Mouse (Mus musculus): Measurements from ENCODE around the gene Erg28. TPM values are rescaled to one million over a fixed set of nuclear protein-coding genes. Genes with fewer than 3 reads are reported as not detected.

The Erg28 gene
- 79.8 and 96.2 TPM in 2 replicates for total RNA-seq (2014; rRNA removed)
- polyA plus RNA-seq (2015; fragmentation: Nextera tagmentation; extraction: Ambion mirVana) = 105 and 116 TPM in 2 replicates

GRCm38 (mm10) chr12:85824438-85825264 lies at the start of gene Erg28, which contains the start of gene Ttll5:
Gene Erg28 (minus strand): TSS chr12:85824550.
Gene Ttll5 (plus strand): TSS chr12:85824659.
- WGBS = under 1% methylated on average over 67 of the region's 67 CpGs
- Histone ChIP-seq H3K4me3 (ENCODE audit: low read length) (peak within 1 kb of the TSS; percentile 55), H3K4me2 (ENCODE audit: low read depth, low read length) (peak within 1 kb of the TSS; percentile 81), H3K4me1 (ENCODE audit: insufficient read depth, low read length) (peaks cover 5% of the 10 kb centered on the region; the same call in 1 of the 2 replicates), H3K27ac (peak within 1 kb of the TSS; percentile 92), H3K27me3 (ENCODE audit: insufficient read depth, low read length) (no peaks in the 10 kb centered on the region), H3K36me3 (ENCODE audit: insufficient read depth, low read length) (peaks cover 18% of the 10 kb centered on the region), H3K9ac (replicated peaks; ENCODE audit: low read length) (peak within 1 kb of the TSS; percentile 81), H3K9me3 (ENCODE audit: low read length) (no peaks in the 10 kb centered on the region)
- ATAC-seq = peak; percentile 98
- peak; percentile 97 for DNase-seq (ENCODE audit: low spot score)
- no peak for TF ChIP-seq CTCF (IDR thresholded peaks at IDR 0.05; ENCODE audit: low read depth)

GRCm38 (mm10) chr12:85869423-85869822 lies 45.1 kb upstream of the Erg28 start:
- TF ChIP-seq CTCF (IDR thresholded peaks at IDR 0.05; ENCODE audit: low read depth) = peak; percentile 29
- peak; percentile 88 for DNase-seq (ENCODE audit: low spot score)
- H3K4me3 ChIP-seq (ENCODE audit: low read length) = no peak overlapping the region
- H3K36me3 ChIP-seq (ENCODE audit: insufficient read depth, low read length) = no peaks in the 10 kb centered on the region
- H3K9me3 ChIP-seq (ENCODE audit: low read length) = no peaks in the 10 kb centered on the region
- H3K4me2 ChIP-seq (ENCODE audit: low read depth, low read length) = no peak overlapping the region
- peaks cover 8% of the 10 kb centered on the region; the same call in 1 of the 2 replicates for H3K4me1 ChIP-seq (ENCODE audit: insufficient read depth, low read length)
- H3K27ac ChIP-seq = peak overlapping the region; percentile 41
- no peak overlapping the region for H3K9ac ChIP-seq (replicated peaks; ENCODE audit: low read length)
- peak; percentile 93 for ATAC-seq
- H3K27me3 ChIP-seq (ENCODE audit: insufficient read depth, low read length) = no peaks in the 10 kb centered on the region
- WGBS = 24% methylated on average over 6 of the region's 6 CpGs

GRCm38 (mm10) chr12:85867125-85867524 lies 42.8 kb upstream of the Erg28 start:
- DNase-seq (ENCODE audit: low spot score) = peak; percentile 24
- Histone ChIP-seq H3K27ac (no peak overlapping the region), H3K36me3 (ENCODE audit: insufficient read depth, low read length) (no peaks in the 10 kb centered on the region), H3K4me3 (ENCODE audit: low read length) (no peak overlapping the region), H3K9ac (replicated peaks; ENCODE audit: low read length) (no peak overlapping the region), H3K9me3 (ENCODE audit: low read length) (no peaks in the 10 kb centered on the region), H3K4me1 (ENCODE audit: insufficient read depth, low read length) (peaks cover 14% of the 10 kb centered on the region; the same call in 1 of the 2 replicates), H3K4me2 (ENCODE audit: low read depth, low read length) (no peak overlapping the region), H3K27me3 (ENCODE audit: insufficient read depth, low read length) (no peaks in the 10 kb centered on the region)
- peak; percentile 45 for TF ChIP-seq CTCF (IDR thresholded peaks at IDR 0.05; ENCODE audit: low read depth)
- no peak for ATAC-seq

GRCm38 (mm10) chr12:85866624-85867023 lies 42.3 kb upstream of the Erg28 start:
- 67% methylated on average over 4 of the region's 4 CpGs for WGBS
- no peak overlapping the region for H3K4me2 ChIP-seq (ENCODE audit: low read depth, low read length)
- no peak overlapping the region for H3K27ac ChIP-seq
- no peak for DNase-seq (ENCODE audit: low spot score)
- peaks cover 14% of the 10 kb centered on the region; the same call in 1 of the 2 replicates for H3K4me1 ChIP-seq (ENCODE audit: insufficient read depth, low read length)
- no peaks in the 10 kb centered on the region for H3K9me3 ChIP-seq (ENCODE audit: low read length)
- no peaks in the 10 kb centered on the region for H3K27me3 ChIP-seq (ENCODE audit: insufficient read depth, low read length)
- TF ChIP-seq CTCF (IDR thresholded peaks at IDR 0.05; ENCODE audit: low read depth) = no peak
- ATAC-seq = no peak
- H3K4me3 ChIP-seq (ENCODE audit: low read length) = no peak overlapping the region
- H3K36me3 ChIP-seq (ENCODE audit: insufficient read depth, low read length) = no peaks in the 10 kb centered on the region
- H3K9ac ChIP-seq (replicated peaks; ENCODE audit: low read length) = no peak overlapping the region

GRCm38 (mm10) chr12:85865526-85865925 lies 41.2 kb upstream of the Erg28 start:
- Histone ChIP-seq H3K4me3 (ENCODE audit: low read length) (no peak overlapping the region), H3K9ac (replicated peaks; ENCODE audit: low read length) (no peak overlapping the region), H3K27me3 (ENCODE audit: insufficient read depth, low read length) (no peaks in the 10 kb centered on the region), H3K27ac (no peak overlapping the region), H3K4me1 (ENCODE audit: insufficient read depth, low read length) (peaks cover 14% of the 10 kb centered on the region; the same call in 1 of the 2 replicates), H3K4me2 (ENCODE audit: low read depth, low read length) (no peak overlapping the region), H3K9me3 (ENCODE audit: low read length) (no peaks in the 10 kb centered on the region), H3K36me3 (ENCODE audit: insufficient read depth, low read length) (no peaks in the 10 kb centered on the region)
- DNase-seq (ENCODE audit: low spot score) (peak; percentile 78), ATAC-seq (peak; percentile 59; the same call in 1 of the 2 replicates)
- peak; percentile 74 for TF ChIP-seq CTCF (IDR thresholded peaks at IDR 0.05; ENCODE audit: low read depth)
- 88% methylated on average over 3 of the region's 3 CpGs for WGBS

- no peak overlapping the region for H3K4me2 ChIP-seq (ENCODE audit: low read depth, low read length)
- WGBS = 32% methylated on average over 2 of the region's 2 CpGs
- H3K4me3 ChIP-seq (ENCODE audit: low read length) = no peak overlapping the region
- ATAC-seq (peak; percentile 76; the same call in 1 of the 2 replicates), DNase-seq (ENCODE audit: low spot score) (peak; percentile 49)
- no peak for TF ChIP-seq CTCF (IDR thresholded peaks at IDR 0.05; ENCODE audit: low read depth)
- no peak overlapping the region for H3K9ac ChIP-seq (replicated peaks; ENCODE audit: low read length)
- peaks cover 6% of the 10 kb centered on the region; the same call in 1 of the 2 replicates for H3K4me1 ChIP-seq (ENCODE audit: insufficient read depth, low read length)
- no peaks in the 10 kb centered on the region for H3K27me3 ChIP-seq (ENCODE audit: insufficient read depth, low read length)
- no peaks in the 10 kb centered on the region for H3K36me3 ChIP-seq (ENCODE audit: insufficient read depth, low read length)
- no peaks in the 10 kb centered on the region for H3K9me3 ChIP-seq (ENCODE audit: low read length)
- H3K27ac ChIP-seq = peak overlapping the region; percentile 23
Measured at GRCm38 (mm10) chr12:85862514-85862913, 38.2 kb upstream of the Erg28 start.

Data from hindbrain, postnatal 0 days (tissue).